Mouse (Mus musculus) gastrocnemius, postnatal 10 days (tissue): Measurements from ENCODE around the gene Npsr1. TPM values are rescaled to one million over a fixed set of nuclear protein-coding genes. Genes with fewer than 3 reads are reported as not detected.

Source experiments
- DNase-seq: peaks from one replicate; pipeline ENCODE4 v3.0.0; 2021; ENCODE audit warnings: mixed read lengths
- total RNA-seq, 2 experiments: library from RNA; stranded (reverse); gene quantifications; 2 replicates each; pipeline ENCODE4 v1.2.3; 2021

The Npsr1 gene
- total RNA-seq, 2 experiments from 2014 or later, result not detected

DNA sequence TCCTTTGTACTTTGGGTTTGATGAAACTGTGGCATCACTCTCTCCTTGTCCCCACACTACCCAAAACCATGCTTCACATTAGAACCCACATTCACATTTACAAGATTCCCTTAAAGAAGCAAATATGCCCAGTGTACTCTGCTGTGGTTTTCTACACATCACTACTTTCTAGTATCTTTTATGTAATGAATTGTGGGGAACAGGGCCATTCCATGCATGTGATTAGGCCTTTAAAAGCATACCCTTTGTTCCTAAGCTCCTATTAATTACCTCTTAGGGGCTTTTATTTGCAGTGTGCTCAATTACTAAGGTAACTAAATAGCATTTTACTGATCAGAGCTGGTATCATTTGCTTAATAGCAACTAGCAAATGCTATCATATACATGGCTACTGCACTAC lies 149.8 kb downstream of the Npsr1 start:
- DNase-seq, result no peak

DNA sequence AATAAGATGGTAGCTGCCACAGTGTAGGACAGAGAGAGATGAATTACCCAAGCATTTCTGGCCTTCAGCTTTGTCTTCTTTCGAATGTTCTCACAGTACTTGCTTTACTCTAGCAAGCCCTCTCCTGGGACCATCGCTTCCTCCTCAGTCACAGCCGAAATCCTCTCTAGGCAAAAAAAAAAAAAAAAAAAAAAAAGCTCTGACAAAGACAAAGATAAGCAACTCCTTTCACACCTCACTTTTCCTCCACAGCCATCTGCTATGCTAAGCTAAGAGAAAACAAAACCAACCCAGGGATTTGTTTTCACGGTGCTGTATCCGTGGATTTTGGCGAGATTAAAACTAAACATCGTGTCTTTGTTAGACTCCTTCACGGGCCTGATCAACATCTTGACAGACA lies 156.4 kb downstream of the Npsr1 start:
- no peak for DNase-seq

DNA sequence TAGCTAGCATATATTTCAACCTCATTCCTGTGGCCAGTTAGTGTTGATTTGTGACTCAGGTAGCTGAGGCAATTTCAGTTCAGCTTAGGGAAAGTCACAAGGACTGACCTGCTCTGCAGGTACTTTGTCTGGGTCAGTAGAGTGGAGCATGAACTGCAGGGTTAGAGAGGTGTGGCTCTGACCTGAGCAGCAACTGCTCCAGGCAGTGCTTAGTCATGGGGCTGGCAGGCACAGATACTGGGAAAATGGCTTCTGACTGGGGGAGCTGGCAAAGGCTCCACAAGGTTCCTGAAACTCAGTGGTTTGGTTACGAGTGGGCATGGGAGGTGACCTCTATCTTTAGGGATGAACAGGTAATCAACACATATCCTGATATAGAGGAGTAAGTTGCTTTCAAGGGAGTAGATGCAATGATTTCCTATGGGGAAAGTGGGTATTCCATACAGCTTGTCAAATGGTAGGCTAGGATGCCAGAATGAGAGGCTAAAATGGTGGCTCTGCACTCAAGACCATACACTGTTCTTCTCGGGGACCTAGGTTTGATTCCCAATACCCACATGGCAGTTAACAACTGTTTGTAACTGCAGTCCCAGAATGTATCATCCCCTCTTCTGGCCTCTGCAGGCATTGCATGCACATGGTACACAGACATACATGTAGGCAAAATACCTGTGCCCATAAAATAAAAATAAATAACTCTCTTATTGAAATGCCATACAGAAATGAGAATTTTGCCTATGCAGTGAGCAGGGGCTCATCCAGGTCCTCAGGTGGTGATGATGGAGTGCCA lies 182.9 kb downstream of the Npsr1 start:
- DNase-seq, result no peak

DNA sequence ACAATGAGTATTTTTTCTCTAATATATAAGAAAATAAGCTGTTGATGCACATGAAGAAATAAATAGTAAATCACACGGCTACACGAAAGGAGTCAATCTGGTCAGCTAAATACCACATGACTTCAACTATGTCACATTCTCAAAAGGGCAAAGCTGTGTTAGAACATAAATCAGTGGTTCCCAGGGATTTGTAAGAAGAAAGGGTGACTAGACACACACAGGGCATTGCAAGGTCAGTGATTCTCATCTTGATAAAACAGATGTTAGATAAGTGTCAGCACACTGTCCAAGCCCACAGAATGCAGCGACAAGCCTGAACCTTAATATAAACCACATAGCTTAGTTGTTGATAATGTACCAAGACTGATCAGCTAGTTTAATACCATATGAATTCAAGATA lies 184.8 kb downstream of the Npsr1 start:
- DNase-seq, result no peak

DNA sequence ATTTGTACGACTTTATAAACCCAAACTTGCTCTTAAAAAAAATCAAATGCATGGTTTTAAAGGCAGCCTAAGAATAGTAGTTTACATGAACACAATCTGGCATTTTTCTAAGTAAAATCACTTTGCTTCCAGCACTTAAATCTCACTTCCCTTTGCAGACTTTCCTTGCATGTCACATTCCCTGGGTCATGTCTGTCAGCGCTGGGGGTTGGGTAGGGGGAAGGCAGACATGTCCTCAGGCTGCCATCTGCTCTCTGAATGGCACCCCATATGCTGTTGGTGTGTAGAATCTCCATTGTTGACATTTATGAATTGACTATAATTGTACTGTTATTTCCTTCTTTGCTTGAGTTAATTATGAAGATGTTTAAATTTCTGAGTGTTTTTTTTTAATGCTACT lies 185.3 kb downstream of the Npsr1 start:
- no peak for DNase-seq

DNA sequence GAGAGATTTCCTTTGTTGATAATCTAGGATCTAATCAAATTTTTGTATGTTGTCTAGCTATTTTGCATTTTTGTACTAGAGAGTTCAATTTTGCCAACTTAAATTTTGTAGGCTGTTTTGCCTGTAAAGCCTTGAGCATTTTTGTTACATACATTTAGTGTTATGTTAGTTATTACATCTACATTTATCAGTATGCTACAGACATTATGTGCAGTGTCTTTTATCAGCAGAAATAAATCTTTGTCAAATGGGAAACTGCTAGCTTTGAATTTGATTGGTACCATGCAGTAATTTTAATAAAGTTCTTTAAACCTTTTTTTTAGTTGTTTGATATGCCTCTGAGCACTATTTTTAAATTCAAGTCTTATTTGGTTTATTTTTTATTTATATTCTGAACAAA lies 185.7 kb downstream of the Npsr1 start:
- DNase-seq, result no peak

DNA sequence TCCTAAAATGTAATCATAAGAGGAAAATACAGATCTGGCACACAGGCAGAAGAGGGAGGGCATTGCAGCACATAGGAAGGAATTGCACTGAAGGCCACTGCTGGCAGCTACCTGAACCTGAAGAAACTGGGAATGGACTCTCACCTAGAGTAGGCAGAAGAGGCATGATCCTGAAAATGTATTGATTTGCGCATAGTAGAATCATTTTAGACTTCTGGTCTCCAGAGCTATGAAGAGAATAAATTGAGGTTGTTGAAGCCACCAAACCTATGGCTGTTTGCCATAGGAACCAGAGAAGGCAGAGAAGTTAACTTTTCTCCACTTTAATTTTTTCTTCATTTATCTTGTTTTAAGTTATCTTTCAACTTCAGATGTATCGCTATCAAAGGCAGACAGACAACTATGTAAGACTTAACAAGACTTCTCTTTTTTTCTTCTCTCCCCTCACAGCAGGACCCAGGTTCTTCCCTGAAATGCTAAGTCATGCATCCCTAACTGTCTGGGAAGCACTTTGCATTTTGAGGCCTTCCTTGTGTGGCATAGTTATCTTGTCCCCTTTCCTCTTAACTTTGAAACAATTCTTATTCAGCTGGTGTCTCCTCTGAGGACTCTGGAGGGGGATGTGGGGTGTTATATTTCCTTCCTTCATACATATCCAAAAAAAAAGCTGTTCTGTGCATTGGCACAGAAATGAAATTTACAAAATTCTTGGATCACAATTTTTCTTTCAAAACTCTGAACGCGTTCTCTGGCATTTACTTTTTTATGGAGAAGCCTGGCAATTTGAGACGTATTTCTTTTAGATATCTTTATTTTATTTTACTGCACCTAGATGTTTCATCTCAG lies 186.7 kb downstream of the Npsr1 start:
- DNase-seq, result no peak

DNA sequence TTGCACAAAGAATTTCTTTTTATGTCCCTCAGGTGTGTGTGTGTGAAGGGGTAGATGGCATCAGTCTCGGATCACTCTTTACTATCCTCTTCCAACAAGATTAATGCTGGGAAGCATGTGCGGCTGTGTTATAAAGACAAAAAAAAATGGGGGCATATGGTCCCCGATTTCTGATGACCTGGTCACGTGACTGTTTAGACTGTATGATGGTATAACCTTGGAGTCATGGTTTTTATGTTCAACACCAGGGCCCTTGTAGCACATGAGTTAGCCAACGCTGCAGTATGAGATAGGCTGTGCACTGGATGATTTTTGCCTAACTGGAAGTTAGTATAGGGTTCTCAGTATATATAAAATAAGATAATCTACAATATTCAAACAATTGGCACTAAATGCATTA lies 187.6 kb downstream of the Npsr1 start:
- DNase-seq, result no peak

DNA sequence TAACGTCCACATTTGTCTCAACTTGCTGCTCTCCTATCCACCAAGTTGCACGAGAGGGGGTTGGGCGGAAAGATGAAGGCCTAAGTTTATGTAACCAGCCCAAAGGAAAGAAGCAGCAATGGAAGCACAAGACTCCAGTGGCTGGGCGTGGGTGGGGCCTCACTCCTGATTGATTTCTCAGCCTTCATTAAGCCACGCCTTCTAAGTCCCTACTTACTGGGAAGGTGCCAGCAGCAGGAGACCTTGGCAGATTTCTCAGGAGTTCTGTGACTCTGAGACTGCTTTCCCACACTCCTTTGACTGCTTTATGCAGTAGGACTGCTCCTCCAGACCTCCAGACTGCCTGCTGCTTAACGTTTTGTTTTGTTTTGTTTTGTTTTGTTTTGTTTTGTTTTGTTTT lies 193.6 kb downstream of the Npsr1 start:
- no peak for DNase-seq

DNA sequence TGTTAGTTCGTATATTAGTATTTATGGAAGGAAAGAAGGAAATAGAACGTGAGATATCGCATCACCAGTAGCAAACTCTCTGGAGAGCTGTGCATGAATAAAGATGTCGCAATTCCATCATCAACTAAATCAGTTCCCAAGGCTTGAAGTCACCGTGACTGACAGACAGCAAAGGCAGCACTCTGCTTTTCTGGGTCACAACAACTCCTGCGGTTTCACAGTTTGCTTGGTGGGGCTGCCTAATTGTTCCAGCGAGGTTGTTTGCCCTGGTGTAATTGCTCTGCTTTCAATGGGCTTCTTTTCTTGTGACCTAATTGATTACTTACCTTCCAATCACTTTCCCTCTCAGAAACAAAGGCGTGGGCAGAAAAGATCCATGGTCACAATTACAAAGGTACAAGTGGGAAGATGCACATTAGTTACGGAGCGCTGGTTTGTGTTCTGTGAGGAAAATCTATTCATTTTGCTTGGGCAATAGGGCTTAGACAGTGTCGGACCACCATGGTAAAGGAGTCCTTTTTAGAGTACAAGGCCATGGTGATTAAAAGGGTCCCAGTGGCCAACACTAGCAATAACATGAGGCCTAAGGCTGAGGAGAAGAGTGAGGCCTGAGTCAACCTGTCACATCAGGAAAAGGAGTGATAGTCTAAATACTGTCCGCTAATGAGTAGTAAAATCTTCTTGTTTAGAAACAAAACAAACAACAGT lies 195.6 kb downstream of the Npsr1 start:
- DNase-seq, result no peak

DNA sequence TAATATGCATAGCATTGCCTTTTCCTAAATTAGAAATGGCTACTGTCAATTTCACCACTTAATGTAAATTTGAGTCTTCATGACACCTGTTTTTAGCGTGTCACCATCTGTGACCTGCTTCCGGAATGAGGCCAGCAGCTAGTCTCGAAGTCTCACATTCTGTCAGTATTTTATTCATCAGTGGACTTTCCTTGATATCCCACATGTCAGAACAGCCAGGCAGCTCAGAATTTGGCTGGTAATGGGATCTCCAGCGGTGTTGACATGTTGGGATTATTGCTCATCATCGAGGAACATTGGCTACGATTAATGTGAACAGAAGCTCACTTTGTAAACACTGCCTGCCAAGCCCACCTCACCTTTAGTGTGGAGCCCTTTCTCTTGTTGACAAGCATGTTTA lies 205.1 kb downstream of the Npsr1 start:
- DNase-seq, result no peak

DNA sequence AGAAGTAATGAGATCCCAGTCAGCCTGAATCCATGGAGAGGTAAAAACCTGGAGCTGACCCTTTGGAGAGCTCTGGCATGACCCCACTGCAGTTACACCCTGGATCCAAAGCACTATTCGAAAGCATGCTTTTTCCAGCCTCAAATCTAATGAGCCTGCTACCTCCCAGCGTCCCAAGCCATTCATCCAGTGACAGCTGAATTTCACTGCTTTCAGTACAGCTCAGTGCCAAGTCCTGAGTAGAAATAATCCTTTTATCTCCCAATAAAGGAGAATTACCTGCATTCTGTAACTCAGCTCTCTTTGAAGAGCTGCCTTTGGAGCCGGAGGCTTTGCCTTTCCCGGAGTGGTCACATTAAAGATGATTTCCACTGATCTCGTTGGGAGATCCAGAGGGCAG lies 209.2 kb downstream of the Npsr1 start:
- DNase-seq, result no peak

DNA sequence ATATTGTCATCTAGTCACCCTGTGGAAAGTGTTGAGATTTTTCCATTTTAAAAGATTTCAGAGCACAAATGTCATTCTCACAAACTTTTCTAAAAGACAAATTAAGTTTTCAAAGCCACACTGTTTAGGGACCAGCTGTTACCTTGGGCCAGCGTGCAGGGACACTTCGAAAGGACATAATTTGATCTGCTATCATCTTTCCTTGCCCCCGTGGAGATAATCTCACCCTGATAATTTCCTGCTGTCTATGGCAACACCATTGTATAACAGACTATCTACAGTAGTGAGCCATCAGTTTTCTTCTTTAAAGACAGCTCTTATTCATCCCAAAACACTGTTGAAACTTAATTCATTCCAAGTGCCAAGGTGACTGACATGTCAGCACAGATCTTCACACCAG lies 209.6 kb downstream of the Npsr1 start:
- no peak for DNase-seq

DNA sequence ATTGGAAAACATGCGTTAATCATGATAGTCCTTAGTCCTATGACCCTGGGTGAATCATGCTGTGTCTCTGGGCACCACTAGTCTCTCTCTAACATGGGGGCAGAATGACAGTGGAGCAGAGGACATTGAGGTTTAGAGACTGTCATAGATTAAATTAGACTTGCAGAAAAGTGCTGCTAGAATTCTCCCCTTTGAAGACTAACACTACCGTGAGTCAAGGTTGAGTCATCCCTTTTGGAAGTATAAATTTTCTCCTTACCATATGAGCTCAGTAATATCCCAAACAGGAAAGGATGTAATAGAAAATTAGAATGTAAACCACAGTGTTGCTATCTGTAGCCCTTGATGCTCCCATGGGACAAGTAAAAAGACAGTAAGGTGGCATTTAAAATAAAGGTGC lies 218.0 kb downstream of the Npsr1 start:
- no peak for DNase-seq

DNA sequence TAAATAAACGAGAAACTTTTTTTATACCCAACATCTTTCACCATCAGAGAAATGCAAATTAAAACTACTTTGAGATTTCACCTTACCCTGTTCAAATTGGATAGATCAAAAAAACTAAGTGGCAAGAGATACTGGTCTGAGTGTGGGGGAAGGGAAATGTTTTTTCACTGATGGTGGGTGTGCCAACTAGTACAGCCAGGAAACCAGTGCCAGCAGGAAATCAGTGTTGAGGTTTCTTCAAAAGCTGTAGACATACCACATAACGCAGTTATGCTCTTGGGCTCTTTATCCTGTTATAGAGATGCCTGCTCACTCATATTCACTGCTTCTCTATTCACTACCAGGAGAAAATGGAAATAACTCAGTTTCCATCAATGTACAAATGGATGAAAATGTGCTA lies 233.9 kb downstream of the Npsr1 start:
- no peak for DNase-seq

DNA sequence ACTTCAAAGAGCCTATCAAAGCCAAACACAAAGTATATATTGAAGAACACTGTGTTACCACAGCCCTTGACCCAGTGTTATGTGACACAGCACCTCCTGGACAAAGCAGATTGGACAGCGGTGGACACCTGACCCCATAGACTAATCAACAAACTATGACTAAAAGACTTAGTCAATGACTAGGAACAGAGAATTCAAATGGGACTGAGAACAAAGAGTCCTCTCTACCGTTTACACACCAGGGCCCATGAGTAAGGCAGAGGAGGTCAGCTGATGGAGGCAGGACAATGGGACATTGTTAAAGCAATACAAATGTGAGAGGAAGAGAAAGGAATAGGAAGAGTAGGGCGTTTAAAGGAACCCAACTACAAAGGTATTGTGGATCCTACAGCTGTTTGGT lies 243.5 kb downstream of the Npsr1 start:
- DNase-seq, result no peak

DNA sequence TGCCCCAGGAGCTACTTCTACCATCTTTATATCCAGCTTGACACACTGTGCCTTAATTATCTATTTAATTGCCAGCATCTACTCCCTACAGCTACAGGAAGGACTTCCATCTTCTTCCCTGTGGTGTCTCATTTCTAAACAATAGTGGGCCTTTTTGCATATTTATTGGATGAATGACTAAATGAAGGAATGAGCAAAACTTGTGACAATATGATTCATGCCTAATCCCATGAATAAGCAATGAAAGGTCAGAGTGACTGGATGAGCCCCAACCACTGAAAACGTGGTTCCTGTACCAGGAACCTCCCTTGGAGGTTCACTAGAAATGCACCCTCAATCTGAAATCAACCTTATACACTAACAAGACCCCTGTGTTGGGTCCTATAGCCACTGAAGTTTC lies 249.2 kb downstream of the Npsr1 start:
- DNase-seq, result no peak

DNA sequence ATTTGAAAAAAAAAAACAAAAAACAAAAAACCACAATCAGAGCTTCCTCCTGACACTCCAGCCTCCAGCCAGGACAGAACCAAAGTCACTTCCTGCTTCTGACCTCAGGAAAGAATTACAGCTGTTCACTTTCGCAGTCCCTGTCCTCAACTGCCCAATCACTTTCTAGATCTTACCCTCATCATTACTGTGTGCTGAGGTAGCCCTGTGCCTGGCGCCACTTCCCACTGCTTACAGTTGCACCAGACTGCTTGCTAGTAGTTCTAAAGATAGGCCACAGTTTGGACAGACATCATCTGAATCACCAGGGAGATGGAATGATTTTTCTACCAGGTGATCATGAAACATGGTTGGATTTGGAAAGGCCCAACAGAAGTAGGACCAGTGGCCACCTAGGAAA lies 251.7 kb downstream of the Npsr1 start:
- DNase-seq, result no peak

DNA sequence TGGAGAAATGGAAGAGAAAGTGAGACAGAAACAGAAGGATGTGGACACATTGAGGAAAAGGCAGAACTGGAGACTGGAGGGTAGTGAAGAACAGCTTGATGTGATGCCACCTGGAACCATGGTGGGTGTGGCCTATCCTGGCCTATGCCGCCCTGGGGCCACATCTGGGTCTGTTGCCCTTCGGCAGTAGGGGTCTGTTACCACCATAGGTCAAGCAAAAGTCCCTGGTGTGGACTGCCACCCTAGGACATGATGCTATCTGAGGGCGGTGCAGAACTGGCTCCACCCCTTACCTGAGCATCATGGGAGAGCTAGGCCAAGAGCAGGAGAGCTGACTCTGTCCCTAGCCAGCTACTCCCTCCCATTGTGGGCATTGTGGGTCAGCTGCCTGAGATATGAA lies 253.6 kb downstream of the Npsr1 start:
- DNase-seq, result peak; percentile 4
